Mouse (Mus musculus): Measurements from ENCODE around the gene Eif4e. TPM values are rescaled to one million over a fixed set of nuclear protein-coding genes. Genes with fewer than 3 reads are reported as not detected.

Eif4e gene
- total and polyA plus RNA-seq, 2 experiments from 2014 or later, result 121 to 322 TPM

DNA sequence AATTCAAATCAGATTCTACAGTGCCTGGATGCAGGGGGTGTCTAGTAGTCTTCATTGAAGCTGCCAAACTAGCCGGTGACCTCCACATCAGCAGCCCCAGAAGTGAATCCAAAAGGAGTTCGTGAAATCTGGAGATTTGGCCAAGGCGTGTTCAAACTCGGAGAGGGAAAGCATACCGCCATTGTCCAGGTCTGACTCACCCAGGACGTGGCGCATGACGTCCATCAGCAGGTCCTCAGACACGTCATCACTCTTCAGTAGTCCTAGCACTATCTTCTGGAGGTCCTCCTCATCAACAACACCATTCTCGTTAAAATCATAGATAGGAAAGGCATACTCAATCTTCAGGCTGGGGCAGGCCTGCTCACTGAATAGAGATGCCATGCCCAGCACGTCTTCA, 22.2 kb upstream of the Eif4e start:
- Histone ChIP-seq H3K4me1 (ENCODE audit: insufficient read depth) (no peaks in the 10 kb centered on the region), H3K9me3 (ENCODE audit: low read length) (no peaks in the 10 kb centered on the region), H3K27me3 (ENCODE audit: insufficient read depth, low read length) (no peaks in the 10 kb centered on the region), H3K27ac (ENCODE audit: low read depth, low read length) (no peak overlapping the region), H3K36me3 (ENCODE audit: insufficient read depth) (no peaks in the 10 kb centered on the region), H3K9ac (no peak overlapping the region), H3K4me3 (ENCODE audit: low read depth, low read length) (no peak overlapping the region), H3K4me2 (ENCODE audit: low read depth) (no peak overlapping the region)
- WGBS, result 89% methylated on average over 11 of the region's 11 CpGs
- no peak for TF ChIP-seq CTCF (IDR thresholded peaks at IDR 0.05; ENCODE audit: low read depth)
- ATAC-seq, result no peak
- no peak for DNase-seq

DNA sequence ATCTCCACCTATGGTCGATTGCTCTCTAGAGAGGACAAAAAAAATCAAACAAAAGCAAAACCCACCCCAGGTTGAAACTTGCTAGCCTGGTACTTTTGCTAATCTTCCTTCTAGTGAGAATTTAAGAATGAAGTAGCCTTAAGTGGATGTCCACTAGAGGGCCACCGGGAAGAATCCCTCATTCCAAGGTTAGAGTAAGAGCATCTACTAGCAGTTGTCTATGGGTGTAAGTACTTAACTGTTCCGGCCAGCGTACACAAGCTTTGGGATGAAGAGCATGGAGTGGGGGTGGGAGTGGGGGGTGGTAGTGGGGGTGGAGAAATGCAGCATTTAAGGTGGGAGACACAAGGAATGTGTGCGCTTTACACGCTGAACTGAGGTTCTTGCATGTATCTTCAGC, 19.2 kb upstream of the Eif4e start:
- H3K4me2 ChIP-seq (ENCODE audit: low read depth), result no peak overlapping the region
- H3K27me3 ChIP-seq (ENCODE audit: insufficient read depth, low read length), result no peaks in the 10 kb centered on the region
- ATAC-seq (no peak), DNase-seq (no peak)
- no peak overlapping the region for H3K27ac ChIP-seq (ENCODE audit: low read depth, low read length)
- WGBS, result 60% methylated on average over 6 of the region's 6 CpGs
- no peak overlapping the region for H3K9ac ChIP-seq
- no peak overlapping the region for H3K4me3 ChIP-seq (ENCODE audit: low read depth, low read length)
- H3K36me3 ChIP-seq (ENCODE audit: insufficient read depth), result no peaks in the 10 kb centered on the region
- peak; percentile 63 for TF ChIP-seq CTCF (IDR thresholded peaks at IDR 0.05; ENCODE audit: low read depth)
- H3K9me3 ChIP-seq (ENCODE audit: low read length), result no peaks in the 10 kb centered on the region
- H3K4me1 ChIP-seq (ENCODE audit: insufficient read depth), result no peaks in the 10 kb centered on the region

DNA sequence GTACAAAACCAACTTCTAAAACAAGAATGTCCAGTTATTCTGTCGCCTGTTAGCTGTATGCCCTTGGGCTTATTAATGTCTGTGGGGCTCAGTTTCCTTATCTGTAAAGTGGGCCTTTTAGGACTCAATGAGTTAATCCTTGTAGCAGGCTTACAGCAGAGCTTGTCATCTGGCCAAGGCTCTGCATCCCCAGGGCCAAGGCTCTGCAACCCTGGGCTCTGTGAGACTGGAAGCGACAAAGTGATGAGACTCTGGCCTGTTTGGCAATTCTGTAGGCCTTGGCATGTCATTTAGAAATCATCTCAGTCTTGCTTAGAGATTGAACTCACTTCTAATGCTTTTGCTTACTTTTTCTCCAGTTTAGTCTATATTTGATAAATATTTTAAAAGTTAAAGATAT, 16.4 kb upstream of the Eif4e start:
- no peaks in the 10 kb centered on the region for H3K27me3 ChIP-seq (ENCODE audit: insufficient read depth, low read length)
- no peaks in the 10 kb centered on the region for H3K4me1 ChIP-seq (ENCODE audit: insufficient read depth)
- DNase-seq, result no peak
- no peaks in the 10 kb centered on the region for H3K36me3 ChIP-seq (ENCODE audit: insufficient read depth)
- TF ChIP-seq CTCF (IDR thresholded peaks at IDR 0.05; ENCODE audit: low read depth), result no peak
- ATAC-seq, result no peak
- H3K9me3 ChIP-seq (ENCODE audit: low read length), result no peaks in the 10 kb centered on the region
- H3K27ac ChIP-seq (ENCODE audit: low read depth, low read length), result no peak overlapping the region
- H3K9ac ChIP-seq, result no peak overlapping the region
- H3K4me2 ChIP-seq (ENCODE audit: low read depth), result no peak overlapping the region
- 83% methylated on average over 2 of the region's 2 CpGs for WGBS
- no peak overlapping the region for H3K4me3 ChIP-seq (ENCODE audit: low read depth, low read length)

DNA sequence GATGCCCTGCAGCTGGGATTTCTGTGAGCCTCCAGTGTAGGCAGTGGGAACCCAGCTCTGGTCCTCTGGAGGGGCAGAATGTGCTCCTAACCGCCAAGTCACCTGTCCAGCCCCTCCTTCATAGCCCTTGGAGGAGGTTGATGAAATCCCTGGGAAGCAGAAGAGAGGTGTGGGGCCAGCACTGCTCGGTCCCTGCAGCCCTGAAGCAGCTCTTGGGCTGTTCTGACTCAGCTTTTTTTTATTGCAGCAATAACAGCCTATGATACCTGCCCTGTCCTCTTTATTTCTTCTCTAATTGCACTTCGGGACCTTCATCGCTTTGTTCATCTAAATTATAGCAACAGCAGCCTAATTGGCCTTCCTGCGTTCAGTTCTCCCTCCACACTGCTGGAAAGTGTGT, 15.5 kb upstream of the Eif4e start:
- H3K27ac ChIP-seq (ENCODE audit: low read depth, low read length), result no peak overlapping the region
- H3K4me3 ChIP-seq (ENCODE audit: low read depth, low read length), result no peak overlapping the region
- no peaks in the 10 kb centered on the region for H3K4me1 ChIP-seq (ENCODE audit: insufficient read depth)
- H3K36me3 ChIP-seq (ENCODE audit: insufficient read depth), result no peaks in the 10 kb centered on the region
- DNase-seq (no peak), ATAC-seq (no peak)
- TF ChIP-seq CTCF (IDR thresholded peaks at IDR 0.05; ENCODE audit: low read depth), result no peak
- H3K27me3 ChIP-seq (ENCODE audit: insufficient read depth, low read length), result no peaks in the 10 kb centered on the region
- no peak overlapping the region for H3K4me2 ChIP-seq (ENCODE audit: low read depth)
- H3K9ac ChIP-seq, result no peak overlapping the region
- WGBS, result 58% methylated on average over 5 of the region's 5 CpGs
- H3K9me3 ChIP-seq (ENCODE audit: low read length), result no peaks in the 10 kb centered on the region

DNA sequence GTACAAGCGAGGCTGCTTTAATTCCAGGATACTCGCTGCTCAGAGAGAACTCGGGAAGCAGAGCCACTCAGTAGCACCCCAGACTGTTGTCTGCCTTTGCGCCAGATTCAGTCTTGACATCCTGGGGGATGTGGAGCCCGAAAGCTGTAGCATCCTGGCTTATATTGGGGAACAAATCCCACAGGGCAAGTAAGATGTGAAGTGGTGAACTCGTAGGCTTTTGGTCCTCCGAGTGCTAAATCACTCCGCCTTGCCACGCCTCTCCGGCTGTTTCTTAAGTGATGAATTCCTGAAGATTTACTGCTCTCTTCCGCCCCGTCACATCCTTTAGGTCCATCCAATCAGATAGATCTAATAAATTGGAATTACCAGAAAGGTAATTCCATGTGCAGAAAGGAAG, 12.7 kb upstream of the Eif4e start:
- no peak overlapping the region for H3K9ac ChIP-seq
- no peaks in the 10 kb centered on the region for H3K36me3 ChIP-seq (ENCODE audit: insufficient read depth)
- no peaks in the 10 kb centered on the region for H3K9me3 ChIP-seq (ENCODE audit: low read length)
- H3K27ac ChIP-seq (ENCODE audit: low read depth, low read length), result no peak overlapping the region
- H3K4me1 ChIP-seq (ENCODE audit: insufficient read depth), result no peaks in the 10 kb centered on the region
- H3K4me2 ChIP-seq (ENCODE audit: low read depth), result peak overlapping the region; percentile 19; the same call in 1 of the 2 replicates
- H3K4me3 ChIP-seq (ENCODE audit: low read depth, low read length), result no peak overlapping the region
- DNase-seq (no peak), ATAC-seq (no peak)
- TF ChIP-seq CTCF (IDR thresholded peaks at IDR 0.05; ENCODE audit: low read depth), result no peak
- 61% methylated on average over 12 of the region's 12 CpGs for WGBS
- H3K27me3 ChIP-seq (ENCODE audit: insufficient read depth, low read length), result no peaks in the 10 kb centered on the region

DNA sequence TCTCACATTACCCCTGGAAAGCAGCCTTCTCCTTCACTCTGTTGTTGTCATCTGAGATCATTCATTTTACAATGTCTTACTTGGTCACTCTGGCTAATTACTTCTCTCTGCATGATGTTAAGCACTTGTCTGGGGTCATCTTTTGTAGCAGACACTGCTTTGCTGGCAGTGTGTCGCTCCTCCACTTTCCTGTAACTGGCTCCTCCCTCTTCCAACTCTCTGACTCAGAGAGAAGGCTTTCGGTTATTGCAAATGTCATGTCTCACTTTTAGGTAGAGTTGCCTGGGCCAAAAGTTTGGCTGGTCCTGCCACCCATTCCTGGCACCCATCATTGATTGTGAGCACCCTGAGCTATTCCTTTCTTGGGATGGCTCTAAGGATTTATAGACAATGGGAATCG, 11.2 kb upstream of the Eif4e start:
- H3K4me1 ChIP-seq (ENCODE audit: insufficient read depth), result no peaks in the 10 kb centered on the region
- no peak for TF ChIP-seq CTCF (IDR thresholded peaks at IDR 0.05; ENCODE audit: low read depth)
- DNase-seq (no peak), ATAC-seq (no peak)
- no peaks in the 10 kb centered on the region for H3K36me3 ChIP-seq (ENCODE audit: insufficient read depth)
- H3K4me2 ChIP-seq (ENCODE audit: low read depth), result no peak overlapping the region
- no peaks in the 10 kb centered on the region for H3K9me3 ChIP-seq (ENCODE audit: low read length)
- H3K27ac ChIP-seq (ENCODE audit: low read depth, low read length), result no peak overlapping the region
- H3K9ac ChIP-seq, result no peak overlapping the region
- H3K27me3 ChIP-seq (ENCODE audit: insufficient read depth, low read length), result no peaks in the 10 kb centered on the region
- H3K4me3 ChIP-seq (ENCODE audit: low read depth, low read length), result no peak overlapping the region
- whole genome bisulfite sequencing, result 61% methylated on average over 3 of the region's 3 CpGs

DNA sequence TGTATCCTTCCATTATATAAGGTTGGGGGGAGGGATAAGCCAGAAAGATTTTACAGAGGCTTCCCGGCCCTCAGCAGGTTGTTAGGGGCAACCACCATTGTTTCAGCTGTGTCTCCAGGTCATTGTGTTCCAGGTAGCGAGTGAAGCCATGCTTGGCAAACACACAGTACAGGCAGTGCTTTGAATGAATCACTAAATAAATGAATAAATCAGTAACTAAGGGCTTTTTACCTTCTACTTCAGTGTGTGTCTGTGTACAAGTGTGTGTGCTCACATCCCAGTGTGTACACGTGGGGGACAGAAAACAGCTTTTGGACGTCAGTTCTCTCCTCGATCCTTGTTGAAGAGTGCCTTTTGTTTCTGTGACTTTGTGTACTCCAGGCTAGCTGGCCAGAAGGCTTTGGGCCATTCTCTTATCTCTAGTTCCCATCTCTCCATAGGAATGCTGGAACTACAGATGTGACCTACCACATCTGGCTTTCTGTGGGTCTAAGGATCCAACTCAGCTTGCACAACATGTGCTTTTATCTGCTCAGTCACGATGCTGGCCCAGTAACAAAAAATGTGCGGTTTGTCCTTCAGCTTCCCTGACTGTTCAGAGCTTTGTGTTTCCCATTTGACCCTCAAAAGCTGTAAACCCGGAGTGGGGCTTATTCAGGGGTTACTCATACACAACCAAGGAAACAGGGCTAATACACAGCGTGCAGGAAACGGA, 10.2 kb upstream of the Eif4e start:
- H3K9ac ChIP-seq, result no peak overlapping the region
- no peak for TF ChIP-seq CTCF (IDR thresholded peaks at IDR 0.05; ENCODE audit: low read depth)
- no peak overlapping the region for H3K4me2 ChIP-seq (ENCODE audit: low read depth)
- H3K4me3 ChIP-seq (ENCODE audit: low read depth, low read length), result no peak overlapping the region
- H3K9me3 ChIP-seq (ENCODE audit: low read length), result no peaks in the 10 kb centered on the region
- H3K27ac ChIP-seq (ENCODE audit: low read depth, low read length), result no peak overlapping the region
- DNase-seq, result no peak
- H3K4me1 ChIP-seq (ENCODE audit: insufficient read depth), result no peaks in the 10 kb centered on the region
- WGBS, result 26% methylated on average over 10 of the region's 10 CpGs
- no peaks in the 10 kb centered on the region for H3K27me3 ChIP-seq (ENCODE audit: insufficient read depth, low read length)
- H3K36me3 ChIP-seq (ENCODE audit: insufficient read depth), result no peaks in the 10 kb centered on the region
- peak; percentile 56 for ATAC-seq

All from forebrain, postnatal 0 days (tissue).